22 mouse cellular contexts compared by ENCODE assay signal in the genomic region with DNA sequence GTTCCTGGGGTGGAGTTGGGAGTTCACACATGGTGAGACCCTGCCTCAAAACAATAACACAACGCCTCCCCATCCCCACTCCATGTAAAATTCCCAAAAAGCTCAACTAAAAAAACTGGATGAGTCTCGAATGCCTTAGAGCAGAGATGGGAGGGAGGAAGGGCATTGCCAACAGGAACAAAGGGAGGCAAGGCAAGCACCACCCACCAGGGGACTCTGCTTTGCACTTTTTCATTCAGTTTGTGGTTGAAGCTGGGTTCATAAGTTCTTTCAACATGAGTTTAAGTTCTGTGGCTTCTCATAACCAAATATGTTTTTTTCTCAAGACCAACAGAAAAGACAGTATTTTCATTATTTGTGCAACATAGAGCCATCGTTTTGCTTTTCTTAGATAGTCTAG. TPM values are rescaled to one million over a fixed set of nuclear protein-coding genes. Genes with fewer than 3 reads are reported as not detected.
DNase-seq lines count a peak whose midpoint lies in the region; ATAC-seq and TF ChIP-seq lines count a peak whose summit lies in the region.
"Had no signal": no experiment of that assay in that cellular context is flagged by ENCODE, and none has a peak within 500 bp of the region (broad histone marks: within the 10 kb centered on the region; RNA-seq: fewer than 3 reads in every experiment).

No protein-coding gene starts in this region.

- TF ChIP-seq EP300 in lung, postnatal 0 days (IDR thresholded peaks at IDR 0.05), result no peak
- TF ChIP-seq EP300 in MEL (IDR thresholded peaks at IDR 0.05; ENCODE audit: low read depth in 1 of 2, low read length in 2 of 2), result no peak

- no peak overlapping the region for H3K4me2 ChIP-seq in lung, postnatal 0 days (replicated peaks; ENCODE audit: low read depth, low read length)
- H3K4me2 ChIP-seq in stomach, embryonic 15.5 days, result peak overlapping the region; percentile 76; the same call in 1 of the 2 replicates

- peaks cover 16% of the 10 kb centered on the region for H3K79me2 ChIP-seq in MEL (ENCODE audit: control insufficient read depth, insufficient read depth, low read length, poor library complexity)

- no peak for TF ChIP-seq RAD21 in MEL (IDR thresholded peaks at IDR 0.05; ENCODE audit: low read depth, low read length)

- H3K4me1 ChIP-seq in lung, postnatal 0 days (ENCODE audit: insufficient read depth, low read depth, low read length), result peaks cover 7% of the 10 kb centered on the region
- peaks cover 4% of the 10 kb centered on the region in 2 experiments; a peak in 3 of 4 replicates for H3K4me1 ChIP-seq in MEL (ENCODE audit: control insufficient read depth in 1 of 2, insufficient read depth in 2 of 2, low read length in 2 of 2)
- H3K4me1 ChIP-seq in stomach, embryonic 15.5 days, result no peaks in the 10 kb centered on the region

- H3K36me3 ChIP-seq in lung, postnatal 0 days (ENCODE audit: insufficient read depth, low read length), result no peaks in the 10 kb centered on the region
- H3K36me3 ChIP-seq in MEL (ENCODE audit: control insufficient read depth in 1 of 2, insufficient read depth in 2 of 2, low read length in 2 of 2), result peaks cover 0 to 20% of the 10 kb centered on the region in 2 experiments; a peak in 2 of 4 replicates
- 0 out of 2 replicates have a peak, but pooled peaks cover 2% of the 10 kb centered on the region for H3K36me3 ChIP-seq in stomach, embryonic 15.5 days
- H3K36me3 ChIP-seq: hindbrain, embryonic 13.5 days; midbrain, embryonic 15.5 days had no signal

- peak; percentile 14; the same call in 1 of the 2 replicates for TF ChIP-seq CTCF in lung, postnatal 0 days (IDR thresholded peaks at IDR 0.05)
- 0 out of 6 replicates have a peak, but pooled peaks of 1 of the 3 experiments have one; percentile 4 for TF ChIP-seq CTCF in MEL (IDR thresholded peaks at IDR 0.05 in 2 of 3, conservative IDR thresholded peaks at IDR 0.05 in 1 of 3; ENCODE audit: control insufficient read depth in 1 of 3, insufficient read depth in 1 of 3, low read depth in 2 of 3, low read length in 3 of 3, poor library complexity in 1 of 3, severe bottlenecking in 1 of 3)
- TF ChIP-seq CTCF in left cerebral cortex, adult 2 months (IDR thresholded peaks at IDR 0.05), result no peak

- 76% methylated on average over 3 of the region's 3 CpGs for WGBS in lung, postnatal 0 days
- WGBS in stomach, embryonic 15.5 days, result 74% methylated on average over 3 of the region's 3 CpGs

- no peak overlapping the region for H3K9ac ChIP-seq in lung, postnatal 0 days (replicated peaks; ENCODE audit: low read depth)
- H3K9ac ChIP-seq in MEL (ENCODE audit: control insufficient read depth, low read depth, low read length, poor library complexity, severe bottlenecking), result no peak overlapping the region
- no peak overlapping the region for H3K9ac ChIP-seq in stomach, embryonic 15.5 days
- H3K9ac ChIP-seq: forebrain, embryonic 12.5 days; hindbrain, embryonic 13.5 days; midbrain, embryonic 15.5 days had no signal

- ATAC-seq in lung, postnatal 0 days, result no peak
- no peak for ATAC-seq in stomach, embryonic 15.5 days (ENCODE audit: insufficient read depth, low FRiP score, low read depth)
- ATAC-seq: midbrain, embryonic 15.5 days had no signal

- H3K9me3 ChIP-seq in lung, postnatal 0 days (ENCODE audit: low read length), result no peaks in the 10 kb centered on the region
- no peaks in the 10 kb centered on the region for H3K9me3 ChIP-seq in MEL (replicated peaks; ENCODE audit: insufficient read depth, low read length)
- H3K9me3 ChIP-seq in stomach, embryonic 15.5 days, result no peaks in the 10 kb centered on the region
- H3K9me3 ChIP-seq: forebrain, embryonic 12.5 days; hindbrain, embryonic 13.5 days; midbrain, embryonic 15.5 days had no signal

- no peak for TF ChIP-seq POLR2A in MEL (IDR thresholded peaks at IDR 0.05; ENCODE audit: control insufficient read depth in 1 of 2, insufficient read depth in 1 of 2, low read depth in 1 of 2, low read length in 2 of 2, poor library complexity in 1 of 2)

- H3K4me3 ChIP-seq in lung, postnatal 0 days (ENCODE audit: low read depth, low read length), result no peak overlapping the region
- H3K4me3 ChIP-seq in MEL (ENCODE audit: control insufficient read depth in 1 of 2, insufficient read depth in 1 of 2, low read depth in 2 of 2, low read length in 2 of 2), result no peak overlapping the region
- H3K4me3 ChIP-seq in stomach, embryonic 15.5 days (replicated peaks), result no peak overlapping the region
- no peak overlapping the region for H3K4me3 ChIP-seq in left cerebral cortex, adult 2 months
- H3K4me3 ChIP-seq: forebrain, embryonic 12.5 days had no signal

- no peak for DNase-seq in lung, postnatal 0 days (ENCODE audit: low spot score)
- no peak for DNase-seq in lung, postnatal 4 days
- peak; percentile 38 for DNase-seq in MEL (ENCODE audit: low read depth, low spot score)
- DNase-seq in induced T-regulatory cell, adult 2 months (ENCODE audit: low read depth), result peak; percentile 29
- DNase-seq in left cerebral cortex, adult 2 months (ENCODE audit: extremely low spot score in 1 of 2, low spot score in 2 of 2), result no peak
- DNase-seq in spleen, postnatal 4 days (ENCODE audit: low spot score in 2 of 2), result no peak
- DNase-seq: cerebellum, postnatal 14 days; embryo, embryonic 11 days; gastrocnemius, postnatal 25 days; kidney, adult 2 months; kidney, postnatal 36 days; layer of hippocampus, postnatal 36 days; lung, postnatal 36 days; thymus, postnatal 36 days had no signal

- intact Hi-C loops in left cerebral cortex, adult 2 months (cut with DNase I), result loop anchor here (5.0 kb wide), 2 partner anchors 216 to 376 kb away; no protein-coding TSS in a partner anchor

- H3K27me3 ChIP-seq in lung, postnatal 0 days (replicated peaks; ENCODE audit: insufficient read depth, low read length), result no peaks in the 10 kb centered on the region
- no peaks in the 10 kb centered on the region for H3K27me3 ChIP-seq in MEL (ENCODE audit: control insufficient read depth in 1 of 2, insufficient read depth in 2 of 2, low read length in 2 of 2)
- H3K27me3 ChIP-seq in stomach, embryonic 15.5 days (replicated peaks), result no peaks in the 10 kb centered on the region
- H3K27me3 ChIP-seq: forebrain, embryonic 12.5 days; hindbrain, embryonic 13.5 days; midbrain, embryonic 15.5 days had no signal

- no peak overlapping the region for H3K27ac ChIP-seq in lung, postnatal 0 days (ENCODE audit: low read length)
- H3K27ac ChIP-seq in MEL (ENCODE audit: control insufficient read depth, low read depth, low read length), result no peak overlapping the region; the same call in 1 of the 2 replicates
- peak overlapping the region; percentile 51; the same call in 1 of the 2 replicates for H3K27ac ChIP-seq in stomach, embryonic 15.5 days
- H3K27ac ChIP-seq in left cerebral cortex, adult 2 months, result no peak overlapping the region
- H3K27ac ChIP-seq: forebrain, embryonic 12.5 days; hindbrain, embryonic 13.5 days; midbrain, embryonic 15.5 days had no signal

TF ChIP-seq in MEL, 35 proteins besides CTCF, POLR2A, EP300 and RAD21:
- no peak for TF ChIP-seq SMC3 (IDR thresholded peaks at IDR 0.05; ENCODE audit: low read depth, low read length)

RNA-seq across cellular contexts. Expression of a gene that starts 1.2 kb away (rescaled TPM):
- 73.0 and 81.0 TPM in 2 replicates for polyA plus RNA-seq in lung, postnatal 0 days (2015; fragmentation: Nextera tagmentation; extraction: Ambion mirVana)
- total RNA-seq in MEL (2012; rRNA removed), result 50.6 and 54.2 TPM in 2 replicates
- 10 to 100 TPM in 1 of 2 experiments, not detected in 1; 86.6 TPM for polyA plus RNA-seq in MEL (2012; ENCODE audit: insufficient read depth in 1 of 2, insufficient read length in 2 of 2, low read depth in 1 of 2, low replicate concordance in 2 of 2, missing spikeins in 1 of 2)
- 93.2 and 98.2 TPM in 2 replicates for polyA plus RNA-seq in stomach, embryonic 15.5 days (2015; fragmentation: Nextera tagmentation; extraction: Ambion mirVana)
- 10 to 100 TPM; 10.0 to 16.8 TPM for total RNA-seq in left cerebral cortex, adult 2 months (2021)

RNA-seq across cellular contexts. Expression of a gene that starts 13.8 kb away (rescaled TPM):
- 47.4 and 50.4 TPM in 2 replicates for polyA plus RNA-seq in lung, postnatal 0 days (2015; fragmentation: Nextera tagmentation; extraction: Ambion mirVana)
- 19.5 and 21.0 TPM in 2 replicates for total RNA-seq in MEL (2012; rRNA removed)
- polyA plus RNA-seq in MEL (2012; ENCODE audit: insufficient read depth in 1 of 2, insufficient read length in 2 of 2, low read depth in 1 of 2, low replicate concordance in 2 of 2, missing spikeins in 1 of 2), result 10 to 100 TPM in 1 of 2 experiments, not detected in 1; 36.6 TPM
- polyA plus RNA-seq in stomach, embryonic 15.5 days (2015; fragmentation: Nextera tagmentation; extraction: Ambion mirVana), result 50.6 and 50.7 TPM in 2 replicates
- total RNA-seq in left cerebral cortex, adult 2 months (2021), result 10 to 100 TPM; 55.3 to 61.5 TPM

RNA-seq across cellular contexts. Expression of a gene that starts 14.4 kb away (rescaled TPM):
- polyA plus RNA-seq in lung, postnatal 0 days (2015; fragmentation: Nextera tagmentation; extraction: Ambion mirVana), result not detected in 2 replicates
- total RNA-seq in MEL (2012; rRNA removed), result 1.3 and 2.1 TPM in 2 replicates
- not detected for polyA plus RNA-seq in MEL (2012; ENCODE audit: insufficient read depth in 1 of 2, insufficient read length in 2 of 2, low read depth in 1 of 2, low replicate concordance in 2 of 2, missing spikeins in 1 of 2)
- not detected in 2 replicates for polyA plus RNA-seq in stomach, embryonic 15.5 days (2015; fragmentation: Nextera tagmentation; extraction: Ambion mirVana)
- not detected for total RNA-seq in left cerebral cortex, adult 2 months (2021)
- total RNA-seq: adrenal gland, adult 2 months; gastrocnemius, postnatal 25 days; layer of hippocampus, postnatal 36 days; left cerebral cortex, postnatal 36 days; liver, adult 2 months had no signal
- polyA plus RNA-seq: forebrain, embryonic 12.5 days; hindbrain, embryonic 13.5 days; kidney, adult 2 months; midbrain, embryonic 15.5 days had no signal

RNA-seq across cellular contexts. Expression of a gene that starts 44.0 kb away (rescaled TPM):
- polyA plus RNA-seq in lung, postnatal 0 days (2015; fragmentation: Nextera tagmentation; extraction: Ambion mirVana), result 0.10 TPM in 1 of 2 replicates, not detected in the other
- total RNA-seq in MEL (2012; rRNA removed), result not detected in 2 replicates
- not detected for polyA plus RNA-seq in MEL (2012; ENCODE audit: insufficient read depth in 1 of 2, insufficient read length in 2 of 2, low read depth in 1 of 2, low replicate concordance in 2 of 2, missing spikeins in 1 of 2)
- 0.08 TPM in 2 replicates for polyA plus RNA-seq in stomach, embryonic 15.5 days (2015; fragmentation: Nextera tagmentation; extraction: Ambion mirVana)
- not detected for total RNA-seq in left cerebral cortex, adult 2 months (2021)
- total RNA-seq: adrenal gland, adult 2 months; gastrocnemius, postnatal 25 days; layer of hippocampus, postnatal 36 days; left cerebral cortex, postnatal 36 days; liver, adult 2 months had no signal
- polyA plus RNA-seq: adrenal gland, adult 2 months; heart, postnatal 0 days; kidney, adult 2 months; liver, adult 2 months had no signal

Comparison
In these comparisons a context has a peak if more than half of its experiments do, and no peak if none do; other contexts are left out.
1. DNase-seq: peak in MEL (single experiment) and induced T-regulatory cell, adult 2 months (single experiment); none in lung, postnatal 0 days (single experiment), lung, postnatal 4 days (0 of 2), left cerebral cortex, adult 2 months (0 of 2) and spleen, postnatal 4 days (0 of 2).